Mouse (Mus musculus) kidney, embryonic 15.5 days (tissue): ENCODE data around the gene Zfp663. TPM values are rescaled to one million over a fixed set of nuclear protein-coding genes. Genes with fewer than 3 reads are reported as not detected.

Experiments
- polyA plus RNA-seq: library from polyadenylated mRNA; unstranded; fragments of >200 nt; fragmentation: Nextera tagmentation; extraction: Ambion mirVana; gene quantifications from 2 replicates; pipeline ENCODE4 v1.2.1, GENCODE M21; 2015

The Zfp663 gene
- polyA plus RNA-seq, 1 experiment from 2014 or later, result 1.1 TPM

Other genes with a start within 250 kb of the Zfp663 start
- 0.78 and 1.1 TPM in 2 replicates for gene Cdh22, start 133.9 kb downstream of the Zfp663 start, polyA plus RNA-seq
- gene Slc35c2, start 80.9 kb downstream of the Zfp663 start, polyA plus RNA-seq, result 53.7 and 54.6 TPM in 2 replicates
- 71.3 and 82.3 TPM in 2 replicates for gene Elmo2, start 42.2 kb downstream of the Zfp663 start, polyA plus RNA-seq
- gene Zfp334, start 19.5 kb upstream of the Zfp663 start, polyA plus RNA-seq, result 7.7 and 9.1 TPM in 2 replicates
- gene Ocstamp, start 31.7 kb upstream of the Zfp663 start, polyA plus RNA-seq, result 0.16 and 0.69 TPM in 2 replicates
- 2.6 and 3.4 TPM in 2 replicates for gene Slc13a3, start 104.5 kb upstream of the Zfp663 start, polyA plus RNA-seq
- gene Trp53rka, start 124.6 kb upstream of the Zfp663 start, polyA plus RNA-seq, result 36.3 and 37.2 TPM in 2 replicates
- 6.9 and 7.2 TPM in 2 replicates for gene Slc2a10, start 135.1 kb upstream of the Zfp663 start, polyA plus RNA-seq
- gene Eya2, start 226.3 kb upstream of the Zfp663 start, polyA plus RNA-seq, result 6.6 and 6.9 TPM in 2 replicates